Mouse (Mus musculus) liver, embryonic 15.5 days (tissue): ENCODE measurements around the gene Scg3. TPM values are rescaled to one million over a fixed set of nuclear protein-coding genes. Genes with fewer than 3 reads are reported as not detected.

ENCODE experiments used
- ATAC-seq: fragments of 200-750 bp; cut with Nextera tagmentation; 2 replicates; pipeline ENCODE4 v1.8.0; 2017; ENCODE audit warnings: moderate number of reproducible peaks, mild to moderate bottlenecking, moderate library complexity; ENCODE audit not compliant: insufficient read depth
- H3K27ac ChIP-seq: fragments of 300-500 bp; sonication (generic); replicated peaks from 2 replicates; pipeline ENCODE4 v1.5.1; 2015; ENCODE audit warnings: mild to moderate bottlenecking, inconsistent platforms
- H3K27me3 ChIP-seq: fragments of 300-500 bp; sonication (generic); 2 replicates; pipeline ENCODE4 v1.6.1; 2015; ENCODE audit warnings: mild to moderate bottlenecking, inconsistent platforms
- H3K36me3 ChIP-seq: fragments of 300-500 bp; sonication (generic); replicated peaks from 2 replicates; pipeline ENCODE4 v1.6.1; 2015; ENCODE audit warnings: moderate library complexity, mild to moderate bottlenecking, inconsistent platforms
- H3K4me1 ChIP-seq: fragments of 300-500 bp; sonication (generic); replicated peaks from 2 replicates; pipeline ENCODE4 v1.6.1; 2015; ENCODE audit warnings: inconsistent platforms
- H3K4me2 ChIP-seq: fragments of 300-500 bp; sonication (generic); 2 replicates; pipeline ENCODE4 v1.6.1; 2015; ENCODE audit warnings: moderate library complexity, mild to moderate bottlenecking, inconsistent platforms
- H3K4me3 ChIP-seq: fragments of 300-500 bp; sonication (generic); replicated peaks from 2 replicates; pipeline ENCODE4 v1.5.1; 2015; ENCODE audit warnings: mild to moderate bottlenecking, inconsistent platforms
- H3K9ac ChIP-seq: fragments of 300-500 bp; sonication (generic); 2 replicates; pipeline ENCODE4 v1.6.1; 2015; ENCODE audit warnings: moderate library complexity, mild to moderate bottlenecking, inconsistent platforms
- H3K9me3 ChIP-seq: fragments of 300-500 bp; sonication (generic); replicated peaks from 2 replicates; pipeline ENCODE4 v1.6.1; 2016; ENCODE audit warnings: inconsistent platforms
- WGBS: fragments of 180-500 bp; shearing (Covaris S2); methylation state at CpG from one replicate; pipeline ENCODE4 v1.1.7; 2015; ENCODE audit warnings: mixed read lengths; ENCODE audit not compliant: insufficient replicate concordance; 5-methylcytosine and 5-hydroxymethylcytosine counted together
- polyA plus RNA-seq: library from polyadenylated mRNA; unstranded; fragments of >200 nt; fragmentation: Nextera tagmentation; extraction: Ambion mirVana; gene quantifications from 2 replicates; pipeline ENCODE4 v1.2.1, GENCODE M21; 2015

Gene Scg3
- polyA plus RNA-seq, 1 experiment from 2014 or later = not detected

DNA sequence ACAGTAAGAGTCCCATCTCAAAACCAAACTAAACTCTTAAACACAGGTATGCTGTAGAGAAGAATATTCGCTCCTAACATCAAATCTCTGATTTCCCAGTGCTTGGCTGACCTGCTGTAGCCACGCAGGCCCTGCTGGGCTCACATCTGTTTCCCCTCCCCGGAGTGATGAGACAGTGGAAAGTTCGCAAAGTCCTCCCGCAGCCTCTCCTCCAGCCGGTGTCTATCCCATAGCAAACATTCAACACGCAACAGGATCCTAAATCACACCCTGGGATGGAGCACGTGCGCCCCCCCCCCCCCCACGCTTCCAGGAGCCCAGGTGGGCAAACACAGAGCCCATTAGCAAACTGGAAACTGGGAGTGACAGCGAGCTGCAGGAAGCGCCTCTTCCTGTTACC lies 82.3 kb downstream of the Scg3 start:
- Histone ChIP-seq H3K36me3 (no peaks in the 10 kb centered on the region), H3K4me3 (no peak overlapping the region), H3K27me3 (0 out of 2 replicates have a peak, but pooled peaks cover 3% of the 10 kb centered on the region), H3K9me3 (no peaks in the 10 kb centered on the region), H3K27ac (no peak overlapping the region), H3K4me2 (no peak overlapping the region; the same call in 1 of the 2 replicates), H3K9ac (no peak overlapping the region), H3K4me1 (no peaks in the 10 kb centered on the region)
- 15% methylated on average over 12 of the region's 12 CpGs for WGBS
- no peak for ATAC-seq

- H3K27ac ChIP-seq = no peak overlapping the region
- 52% methylated on average over 7 of the region's 7 CpGs for WGBS
Measured at GRCm38 (mm10) chr9:75600166-75600934, 83.5 kb downstream of the Scg3 start.

DNA sequence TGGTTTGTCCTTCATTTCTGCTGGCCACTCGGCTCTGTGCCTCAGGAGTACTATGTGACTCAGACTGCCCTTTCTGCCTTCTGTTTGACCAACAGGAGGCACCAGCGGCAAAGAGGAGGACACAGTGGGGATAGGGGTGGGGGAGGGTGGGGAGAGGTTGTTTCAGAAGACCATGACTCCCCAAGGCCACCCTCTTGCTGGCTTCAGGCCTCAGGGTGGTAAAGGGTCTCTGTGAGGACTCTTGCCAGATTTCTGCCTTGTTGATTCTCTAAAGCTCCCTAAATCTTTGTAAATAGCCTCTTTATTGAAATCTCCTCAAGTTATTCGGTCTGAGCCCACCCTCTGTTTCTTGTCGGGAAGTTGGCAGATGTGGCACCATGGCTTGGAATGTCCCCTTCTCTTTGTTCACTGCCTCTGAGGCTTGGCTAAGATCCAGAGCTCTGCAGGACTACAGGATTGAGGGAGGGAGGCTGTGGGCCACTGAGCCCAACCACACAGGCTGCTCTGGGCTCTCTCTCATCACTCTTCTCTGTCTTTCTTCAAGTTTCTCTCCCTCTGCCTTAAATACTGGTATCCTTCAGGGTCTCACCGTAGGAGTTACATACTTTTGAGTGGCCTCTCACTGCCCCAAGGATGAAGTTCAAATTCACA lies 84.5 kb downstream of the Scg3 start:
- H3K4me3 ChIP-seq = no peak overlapping the region
- no peaks in the 10 kb centered on the region for H3K4me1 ChIP-seq
- no peaks in the 10 kb centered on the region for H3K9me3 ChIP-seq
- H3K27me3 ChIP-seq = 0 out of 2 replicates have a peak, but pooled peaks cover 3% of the 10 kb centered on the region
- no peaks in the 10 kb centered on the region for H3K36me3 ChIP-seq
- ATAC-seq = no peak
- H3K9ac ChIP-seq = no peak overlapping the region
- 53% methylated on average over 5 of the region's 5 CpGs for WGBS
- H3K4me2 ChIP-seq = no peak overlapping the region
- H3K27ac ChIP-seq = no peak overlapping the region

More at GRCm38 (mm10) chr9:75600166-75600934, 83.5 kb downstream of the Scg3 start:
- no peaks in the 10 kb centered on the region for H3K9me3 ChIP-seq
- H3K4me2 ChIP-seq = no peak overlapping the region
- H3K9ac ChIP-seq = no peak overlapping the region
- H3K36me3 ChIP-seq = no peaks in the 10 kb centered on the region
- ATAC-seq = no peak
- H3K4me3 ChIP-seq = no peak overlapping the region
- no peaks in the 10 kb centered on the region for H3K4me1 ChIP-seq
- 0 out of 2 replicates have a peak, but pooled peaks cover 3% of the 10 kb centered on the region for H3K27me3 ChIP-seq

DNA sequence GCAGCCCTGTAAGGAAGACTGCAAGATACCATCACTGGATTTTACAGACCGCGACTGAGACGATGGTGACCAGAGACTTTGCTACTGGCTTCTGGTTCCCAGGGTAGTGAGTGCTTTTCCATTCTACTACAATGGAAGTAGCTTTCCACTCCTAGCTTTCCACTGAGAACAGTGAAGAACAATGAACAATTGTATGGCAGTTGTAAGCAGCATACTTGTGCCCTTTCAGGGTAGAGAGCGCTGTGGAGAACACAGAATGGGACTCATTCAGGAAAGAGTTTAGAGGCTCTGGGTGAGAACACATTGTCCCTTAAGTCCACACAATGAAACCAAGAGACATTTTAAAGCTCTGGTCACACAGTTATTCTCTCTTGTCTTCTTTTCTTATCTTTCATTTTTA lies 86.3 kb downstream of the Scg3 start:
- no peaks in the 10 kb centered on the region for H3K9me3 ChIP-seq
- 0 out of 2 replicates have a peak, but pooled peaks cover 3% of the 10 kb centered on the region for H3K27me3 ChIP-seq
- no peak overlapping the region for H3K9ac ChIP-seq
- no peak for ATAC-seq
- no peak overlapping the region for H3K4me2 ChIP-seq
- WGBS = 59% methylated on average over 4 of the region's 4 CpGs
- H3K4me1 ChIP-seq = no peaks in the 10 kb centered on the region
- no peak overlapping the region for H3K4me3 ChIP-seq
- no peak overlapping the region for H3K27ac ChIP-seq
- H3K36me3 ChIP-seq = no peaks in the 10 kb centered on the region

GRCm38 (mm10) chr9:75597036-75597435 lies 86.8 kb downstream of the Scg3 start:
- no peaks in the 10 kb centered on the region for H3K36me3 ChIP-seq
- H3K27ac ChIP-seq = no peak overlapping the region
- no peaks in the 10 kb centered on the region for H3K4me1 ChIP-seq
- ATAC-seq = no peak
- no peak overlapping the region for H3K4me3 ChIP-seq
- no peak overlapping the region for H3K9ac ChIP-seq
- WGBS = 56% methylated on average over 13 of the region's 13 CpGs
- H3K27me3 ChIP-seq = 0 out of 2 replicates have a peak, but pooled peaks cover 3% of the 10 kb centered on the region
- H3K9me3 ChIP-seq = no peaks in the 10 kb centered on the region
- H3K4me2 ChIP-seq = no peak overlapping the region

DNA sequence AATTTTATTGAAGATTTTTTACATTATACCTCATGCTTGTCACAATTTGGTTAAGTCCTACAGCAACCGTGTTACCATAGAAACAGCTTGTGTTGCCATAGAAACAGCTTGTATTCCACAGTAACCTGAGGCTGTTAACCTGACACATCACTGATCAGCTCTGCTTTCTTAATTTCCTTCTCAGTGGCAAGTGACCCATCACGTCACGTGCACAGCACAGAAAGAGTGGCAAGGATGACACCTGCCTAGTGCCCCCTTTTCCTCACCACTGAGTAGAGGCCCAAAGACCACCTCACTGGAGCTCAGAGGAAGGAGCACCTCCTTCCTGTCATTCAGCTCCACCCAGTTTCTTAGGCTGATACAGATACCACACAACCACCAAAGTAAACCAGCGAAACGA lies 90.4 kb downstream of the Scg3 start:
- no peaks in the 10 kb centered on the region for H3K9me3 ChIP-seq
- H3K36me3 ChIP-seq = no peaks in the 10 kb centered on the region
- no peak overlapping the region for H3K27ac ChIP-seq
- no peak for ATAC-seq
- no peaks in the 10 kb centered on the region for H3K27me3 ChIP-seq
- H3K4me3 ChIP-seq = no peak overlapping the region
- H3K9ac ChIP-seq = no peak overlapping the region
- H3K4me2 ChIP-seq = no peak overlapping the region
- H3K4me1 ChIP-seq = no peaks in the 10 kb centered on the region
- WGBS = 70% methylated on average over 5 of the region's 5 CpGs

Other genes with a start within 250 kb of the Scg3 start
- 12.7 and 13.1 TPM in 2 replicates for gene Leo1, start 242.5 kb downstream of the Scg3 start, polyA plus RNA-seq
- 23.7 and 28.9 TPM in 2 replicates for gene Tmod3, start 124.4 kb downstream of the Scg3 start, polyA plus RNA-seq
- gene Tmod2, start 72.7 kb downstream of the Scg3 start, polyA plus RNA-seq = 0.32 and 0.54 TPM in 2 replicates
- 1.8 and 2.1 TPM in 2 replicates for gene Lysmd2, start 58.3 kb downstream of the Scg3 start, polyA plus RNA-seq
- gene Bmp5, start 91.3 kb upstream of the Scg3 start, polyA plus RNA-seq = 1.6 and 2.2 TPM in 2 replicates